Mouse (Mus musculus) myocyte (in vitro differentiated cells): ENCODE measurements at regions not wholly inside any gene's neighbourhood (a gene's known extent, or its start where the extent isn't known, plus 50 kb on each side); places are given as distances from the start of the nearest gene placed in this dataset.

Experiments
- H3K27me3 ChIP-seq: one replicate; pipeline ENCODE4 v1.6.1; 2011; ENCODE audit not compliant: control insufficient read depth, insufficient read depth, insufficient read length
- H3K36me3 ChIP-seq: one replicate; pipeline ENCODE4 v1.6.1; 2011; ENCODE audit not compliant: control insufficient read depth, insufficient read depth
- H3K4me2 ChIP-seq: one replicate; pipeline ENCODE4 v1.6.1; 2011; ENCODE audit warnings: low read depth, control low read depth
- H3K4me3 ChIP-seq: one replicate; pipeline ENCODE4 v1.5.1; 2011; ENCODE audit warnings: mild to moderate bottlenecking, control low read depth, moderate library complexity
- H3K79me2 ChIP-seq: one replicate; pipeline ENCODE4 v1.6.1; 2011; ENCODE audit not compliant: control insufficient read depth, insufficient read depth
- H3ac ChIP-seq: one replicate; pipeline ENCODE4 v1.6.1; 2011; ENCODE audit not compliant: control insufficient read depth, insufficient read length
- CEBPB ChIP-seq: IDR thresholded peaks from 2 replicates; pipeline ENCODE4 v1.6.1; 2011; ENCODE audit warnings: mild to moderate bottlenecking, moderate library complexity; ENCODE audit not compliant: poor library complexity, insufficient read depth, severe bottlenecking
- E2F4 ChIP-seq: IDR thresholded peaks from one replicate; pipeline ENCODE4 v1.6.1; 2011; ENCODE audit warnings: mild to moderate bottlenecking, control low read depth, moderate library complexity; ENCODE audit not compliant: insufficient read depth
- MAX ChIP-seq: IDR thresholded peaks from one replicate; pipeline ENCODE4 v1.6.1; 2011; ENCODE audit warnings: low read depth, mild to moderate bottlenecking, control low read depth
- MYOD1 ChIP-seq, 3 experiments: IDR thresholded peaks; one replicate each; pipeline ENCODE4 v1.6.1; 2011; ENCODE audit warnings: control low read depth in 2 of 3, low read depth in 2 of 3, mild to moderate bottlenecking in 2 of 3, moderate library complexity in 1 of 3; ENCODE audit not compliant: insufficient read length in 2 of 3, control insufficient read depth in 1 of 3
- MYOG ChIP-seq, 3 experiments: IDR thresholded peaks; one replicate each; pipeline ENCODE4 v1.6.1; 2011; ENCODE audit warnings: control low read depth in 2 of 3, low read depth in 2 of 3, mild to moderate bottlenecking in 2 of 3; ENCODE audit not compliant: insufficient read length in 2 of 3, control insufficient read depth in 1 of 3, insufficient read depth in 1 of 3
- POLR2A ChIP-seq: IDR thresholded peaks from one replicate; pipeline ENCODE4 v1.6.1; 2011; ENCODE audit warnings: low read depth, mild to moderate bottlenecking, control low read depth, moderate library complexity; ENCODE audit not compliant: insufficient read length
- POLR2AphosphoS2 ChIP-seq: IDR thresholded peaks from one replicate; pipeline ENCODE4 v1.6.1; 2011; ENCODE audit warnings: low read depth, control low read depth; ENCODE audit not compliant: insufficient read length
- REST ChIP-seq: IDR thresholded peaks from one replicate; pipeline ENCODE4 v1.6.1; 2011; ENCODE audit warnings: mild to moderate bottlenecking, control low read depth, moderate library complexity; ENCODE audit not compliant: insufficient read depth, insufficient read length
- SRF ChIP-seq: IDR thresholded peaks from one replicate; pipeline ENCODE4 v1.6.1; 2011; ENCODE audit warnings: low read depth; ENCODE audit not compliant: control insufficient read depth, insufficient read length
- TCF12 ChIP-seq: IDR thresholded peaks from one replicate; pipeline ENCODE4 v1.6.1; 2011; ENCODE audit warnings: mild to moderate bottlenecking, control low read depth; ENCODE audit not compliant: poor library complexity, insufficient read depth, severe bottlenecking
- TCF3 ChIP-seq: IDR thresholded peaks from one replicate; pipeline ENCODE4 v1.6.1; 2011; ENCODE audit warnings: low read depth, control low read depth; ENCODE audit not compliant: insufficient read length
- USF1 ChIP-seq: IDR thresholded peaks from one replicate; pipeline ENCODE4 v1.6.1; 2011; ENCODE audit warnings: low read depth, mild to moderate bottlenecking, control low read depth, moderate library complexity

GRCm38 (mm10) chr12:119088666-119089065 lies 122.4 kb upstream of the Abcb5 start:
- no peaks in the 10 kb centered on the region for H3K27me3 ChIP-seq
- H3ac ChIP-seq: no peak overlapping the region
- TF ChIP-seq MYOG (IDR thresholded peaks at IDR 0.05; ENCODE audit: control insufficient read depth in 1 of 3, insufficient read depth in 1 of 3, insufficient read length in 2 of 3, low read depth in 2 of 3) (no peak), MYOD1 (IDR thresholded peaks at IDR 0.05; ENCODE audit: control insufficient read depth in 1 of 3, insufficient read length in 2 of 3, low read depth in 2 of 3) (no peak), CEBPB (no peak), E2F4 (no peak), MAX (no peak), REST (no peak), POLR2AphosphoS2 (no peak), TCF12 (no peak), POLR2A (no peak), SRF (no peak)
- H3K4me2 ChIP-seq: no peak overlapping the region
- H3K79me2 ChIP-seq: no peaks in the 10 kb centered on the region
- H3K36me3 ChIP-seq: no peaks in the 10 kb centered on the region
- H3K4me3 ChIP-seq: no peak overlapping the region

- Histone ChIP-seq H3K4me2 (no peak overlapping the region), H3K36me3 (no peaks in the 10 kb centered on the region), H3K27me3 (no peaks in the 10 kb centered on the region), H3ac (no peak overlapping the region), H3K79me2 (no peaks in the 10 kb centered on the region), H3K4me3 (no peak overlapping the region)
- TF ChIP-seq MYOD1 (IDR thresholded peaks at IDR 0.05; ENCODE audit: control insufficient read depth in 1 of 3, insufficient read length in 2 of 3, low read depth in 2 of 3) (no peak), MYOG (IDR thresholded peaks at IDR 0.05; ENCODE audit: control insufficient read depth in 1 of 3, insufficient read depth in 1 of 3, insufficient read length in 2 of 3, low read depth in 2 of 3) (no peak), MAX (no peak), SRF (no peak), POLR2A (no peak), USF1 (no peak), REST (no peak), TCF12 (no peak)
Observed at GRCm38 (mm10) chr12:119084814-119085213, 118.6 kb upstream of the Abcb5 start.

- no peaks in the 10 kb centered on the region for H3K36me3 ChIP-seq
- H3ac ChIP-seq: no peak overlapping the region
- no peaks in the 10 kb centered on the region for H3K79me2 ChIP-seq
- no peak overlapping the region for H3K4me3 ChIP-seq
- no peak overlapping the region for H3K4me2 ChIP-seq
- TF ChIP-seq REST (no peak), MYOD1 (IDR thresholded peaks at IDR 0.05; ENCODE audit: control insufficient read depth in 1 of 3, insufficient read length in 2 of 3, low read depth in 2 of 3) (no peak), MAX (no peak), SRF (no peak), POLR2A (no peak), MYOG (IDR thresholded peaks at IDR 0.05; ENCODE audit: control insufficient read depth in 1 of 3, insufficient read depth in 1 of 3, insufficient read length in 2 of 3, low read depth in 2 of 3) (no peak), TCF3 (no peak), USF1 (no peak), TCF12 (no peak), POLR2AphosphoS2 (no peak), E2F4 (no peak), CEBPB (no peak)
- H3K27me3 ChIP-seq: no peaks in the 10 kb centered on the region
Observed at GRCm38 (mm10) chr12:119082781-119083180, 116.6 kb upstream of the Abcb5 start.

GRCm38 (mm10) chr12:119075825-119076224 lies 109.6 kb upstream of the Abcb5 start:
- H3K36me3 ChIP-seq: no peaks in the 10 kb centered on the region
- H3K79me2 ChIP-seq: no peaks in the 10 kb centered on the region
- H3K27me3 ChIP-seq: no peaks in the 10 kb centered on the region
- TF ChIP-seq E2F4 (no peak), POLR2A (no peak), POLR2AphosphoS2 (no peak), USF1 (no peak), TCF3 (no peak), MYOD1 (IDR thresholded peaks at IDR 0.05; ENCODE audit: control insufficient read depth in 1 of 3, insufficient read length in 2 of 3, low read depth in 2 of 3) (no peak), TCF12 (no peak), CEBPB (no peak), MYOG (IDR thresholded peaks at IDR 0.05; ENCODE audit: control insufficient read depth in 1 of 3, insufficient read depth in 1 of 3, insufficient read length in 2 of 3, low read depth in 2 of 3) (no peak), SRF (no peak), REST (no peak), MAX (no peak)
- no peak overlapping the region for H3K4me2 ChIP-seq
- H3ac ChIP-seq: no peak overlapping the region
- H3K4me3 ChIP-seq: no peak overlapping the region
